Mouse (Mus musculus) limb, embryonic 10.5 days (tissue): ENCODE measurements around the gene Mex3b. TPM values are rescaled to one million over a fixed set of nuclear protein-coding genes. Genes with fewer than 3 reads are reported as not detected.

Experiments used
- DNase-seq: peaks from one replicate; pipeline ENCODE4 v3.0.0-alpha.2; 2017; ENCODE audit warnings: low spot score
- H3K27ac ChIP-seq: fragments of 300-500 bp; sonication (generic); 2 replicates; pipeline ENCODE4 v1.5.1; 2016; ENCODE audit warnings: mild to moderate bottlenecking
- H3K27me3 ChIP-seq: fragments of 300-500 bp; sonication (generic); 2 replicates; pipeline ENCODE4 v1.6.1; 2016; ENCODE audit warnings: low read depth, mild to moderate bottlenecking; ENCODE audit not compliant: poor library complexity, severe bottlenecking
- H3K36me3 ChIP-seq: fragments of 300-500 bp; sonication (generic); 2 replicates; pipeline ENCODE4 v1.6.1; 2016; ENCODE audit warnings: mild to moderate bottlenecking, moderate library complexity
- H3K4me1 ChIP-seq: fragments of 300-500 bp; sonication (generic); 2 replicates; pipeline ENCODE4 v1.6.1; 2016
- H3K4me3 ChIP-seq: fragments of 300-500 bp; sonication (generic); 2 replicates; pipeline ENCODE4 v1.5.1; 2016; ENCODE audit warnings: mild to moderate bottlenecking, moderate library complexity
- H3K9me3 ChIP-seq: fragments of 300-500 bp; sonication (generic); replicated peaks from 2 replicates; pipeline ENCODE4 v1.6.1; 2016; ENCODE audit warnings: mild to moderate bottlenecking
- WGBS: fragments of 180-500 bp; shearing (Covaris S2); methylation state at CpG from one replicate; pipeline ENCODE4 v1.1.7; 2016; 5-methylcytosine and 5-hydroxymethylcytosine counted together
- polyA plus RNA-seq: library from polyadenylated mRNA; unstranded; fragments of >200 nt; fragmentation: Nextera tagmentation; extraction: Ambion mirVana; gene quantifications from 2 replicates; pipeline ENCODE4 v1.2.1, GENCODE M21; 2016

Gene Mex3b
- polyA plus RNA-seq, 1 experiment from 2014 or later: 38.5 TPM

DNA sequence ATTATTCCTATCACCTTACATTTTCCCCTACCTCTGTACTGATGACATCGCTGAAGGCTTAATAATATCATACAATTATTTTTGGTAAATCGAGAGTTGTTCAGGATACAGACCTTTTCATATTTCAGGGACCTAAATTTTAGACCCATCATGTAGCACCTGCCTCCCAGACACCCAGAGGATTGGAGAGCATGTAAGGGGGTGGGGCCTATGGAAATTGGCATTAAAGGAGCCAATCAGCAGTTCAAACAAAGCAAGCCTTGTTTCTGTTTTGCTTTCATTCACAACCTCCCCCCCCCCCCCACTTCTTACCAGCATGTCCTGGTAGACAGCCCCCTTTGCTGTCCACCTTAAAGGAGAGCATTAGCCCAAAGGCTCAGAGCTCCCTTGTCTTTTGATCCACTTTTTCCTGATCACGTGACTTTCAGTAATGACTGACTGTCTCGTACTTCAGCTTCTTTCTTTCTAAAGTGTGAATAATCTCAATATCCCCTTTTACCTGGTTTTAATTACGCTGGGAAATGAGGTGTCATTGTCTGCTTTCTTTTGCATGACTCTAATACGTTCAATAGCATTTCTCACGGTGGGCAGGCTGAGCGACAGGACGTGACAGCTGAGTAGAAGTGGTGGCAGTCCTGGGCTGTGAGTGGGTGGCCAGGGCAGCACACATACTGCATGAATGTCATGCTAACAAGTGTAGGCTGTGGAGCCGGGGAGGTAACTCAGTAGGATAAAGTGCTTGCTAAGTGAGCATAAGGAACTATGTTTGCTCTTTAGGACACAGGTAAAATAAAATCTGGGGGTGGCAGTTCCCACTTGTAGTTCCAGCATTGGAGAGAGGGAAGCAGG, 43.6 kb downstream of the Mex3b start:
- Histone ChIP-seq H3K27me3 (no peaks in the 10 kb centered on the region), H3K4me3 (no peak overlapping the region), H3K27ac (no peak overlapping the region), H3K9me3 (no peaks in the 10 kb centered on the region), H3K36me3 (no peaks in the 10 kb centered on the region), H3K4me1 (peaks cover 9% of the 10 kb centered on the region)
- 72% methylated on average over 10 of the region's 10 CpGs for WGBS
- DNase-seq: no peak

DNA sequence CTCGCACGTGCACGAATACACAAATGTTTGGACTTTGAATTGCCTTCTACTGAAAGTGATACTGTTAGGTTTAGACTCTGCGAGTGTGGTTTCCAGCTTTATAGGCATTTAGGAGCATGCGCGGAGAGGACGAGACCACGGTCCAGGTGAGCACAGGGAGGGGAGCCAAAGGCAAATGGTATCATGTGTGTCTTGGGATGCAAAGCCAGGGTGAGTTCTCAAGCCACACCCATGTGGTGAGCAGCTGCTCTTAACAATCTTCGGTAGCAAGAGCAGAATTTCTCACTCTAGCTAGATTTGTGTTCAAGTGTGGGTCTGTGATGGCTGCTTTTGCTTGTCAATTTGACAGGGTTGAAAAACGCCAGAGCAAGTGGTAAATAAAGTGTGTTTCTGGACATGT, 44.4 kb downstream of the Mex3b start:
- no peaks in the 10 kb centered on the region for H3K27me3 ChIP-seq
- no peaks in the 10 kb centered on the region for H3K9me3 ChIP-seq
- peaks cover 9% of the 10 kb centered on the region for H3K4me1 ChIP-seq
- no peak for DNase-seq
- H3K27ac ChIP-seq: no peak overlapping the region
- no peak overlapping the region for H3K4me3 ChIP-seq
- H3K36me3 ChIP-seq: no peaks in the 10 kb centered on the region
- WGBS: 90% methylated on average over 10 of the region's 10 CpGs

DNA sequence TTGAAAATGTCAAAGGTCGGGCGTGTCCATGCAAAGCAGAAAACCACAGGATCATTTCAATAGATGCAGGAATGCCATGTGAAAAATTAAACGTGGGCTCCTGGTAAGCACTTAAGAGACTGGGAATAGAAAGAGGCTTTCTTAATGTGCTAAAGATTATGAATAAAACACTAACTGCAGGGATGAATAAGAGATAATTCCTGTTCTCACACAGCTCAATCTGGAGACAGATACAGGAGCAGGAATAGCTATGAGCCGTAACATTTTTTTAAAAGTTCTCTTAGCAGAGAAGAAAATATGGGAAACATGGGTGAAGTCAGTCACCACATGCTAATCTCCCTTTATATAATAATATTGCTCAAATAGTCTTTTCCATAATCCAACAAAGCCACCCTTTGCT, 47.2 kb downstream of the Mex3b start:
- H3K27ac ChIP-seq: no peak overlapping the region
- H3K4me3 ChIP-seq: no peak overlapping the region
- DNase-seq: no peak
- no peaks in the 10 kb centered on the region; the same call in 1 of the 2 replicates for H3K9me3 ChIP-seq
- 82% methylated on average over 4 of the region's 4 CpGs for WGBS
- H3K4me1 ChIP-seq: peaks cover 9% of the 10 kb centered on the region
- no peaks in the 10 kb centered on the region for H3K27me3 ChIP-seq
- H3K36me3 ChIP-seq: no peaks in the 10 kb centered on the region

Other genes starting within 250 kb of the Mex3b start
- 5.3 and 5.5 TPM in 2 replicates for gene Saxo2, start 218.8 kb upstream of the Mex3b start, polyA plus RNA-seq
- 24.0 and 25.8 TPM in 2 replicates for gene Efl1, start 218.7 kb upstream of the Mex3b start, polyA plus RNA-seq